Mouse (Mus musculus) lung, embryonic 14.5 days (tissue): ENCODE measurements around the gene Mrpl45. TPM values are rescaled to one million over a fixed set of nuclear protein-coding genes. Genes with fewer than 3 reads are reported as not detected.

ENCODE experiments used
- ATAC-seq: fragments of 200-750 bp; cut with Nextera tagmentation; 2 replicates; pipeline ENCODE4 v1.8.0; 2017; ENCODE audit warnings: mild to moderate bottlenecking, moderate TSS enrichment, moderate library complexity; ENCODE audit not compliant: insufficient read depth
- DNase-seq: peaks from one replicate; pipeline ENCODE4 v3.0.0-alpha.2; 2015
- H3K27ac ChIP-seq: fragments of 300-500 bp; sonication (generic); 2 replicates; pipeline ENCODE4 v1.5.1; 2014; ENCODE audit warnings: low read depth, mild to moderate bottlenecking, moderate library complexity
- H3K27me3 ChIP-seq: fragments of 300-500 bp; sonication (generic); 2 replicates; pipeline ENCODE4 v1.6.1; 2014; ENCODE audit warnings: low read length, control low read depth; ENCODE audit not compliant: insufficient read depth
- H3K36me3 ChIP-seq: fragments of 300-500 bp; sonication (generic); 2 replicates; pipeline ENCODE4 v1.6.1; 2014; ENCODE audit warnings: control low read depth; ENCODE audit not compliant: insufficient read depth
- H3K4me1 ChIP-seq: fragments of 300-500 bp; sonication (generic); 2 replicates; pipeline ENCODE4 v1.6.1; 2014; ENCODE audit warnings: antibody characterized with exemption, control low read depth; ENCODE audit not compliant: insufficient read depth
- H3K4me2 ChIP-seq: fragments of 300-500 bp; sonication (generic); 2 replicates; pipeline ENCODE4 v1.6.1; 2014; ENCODE audit warnings: mild to moderate bottlenecking
- H3K4me3 ChIP-seq: fragments of 300-500 bp; sonication (generic); 2 replicates; pipeline ENCODE4 v1.5.1; 2014; ENCODE audit warnings: low read depth, low read length
- H3K9ac ChIP-seq: fragments of 300-500 bp; sonication (generic); 2 replicates; pipeline ENCODE4 v1.6.1; 2014
- H3K9me3 ChIP-seq: fragments of 300-500 bp; sonication (generic); 2 replicates; pipeline ENCODE4 v1.6.1; 2016; ENCODE audit warnings: low read depth, low read length, control low read depth
- CTCF ChIP-seq: IDR thresholded peaks from 2 replicates; pipeline ENCODE4 v1.5.1; 2016; ENCODE audit warnings: antibody characterized with exemption, low read depth
- WGBS: fragments of 180-500 bp; shearing (Covaris S2); extraction: QIAGEN DNeasy Blood & Tissue Kit; methylation state at CpG from one replicate; pipeline ENCODE4 v1.1.7; 2014; 5-methylcytosine and 5-hydroxymethylcytosine counted together
- polyA plus RNA-seq: library from polyadenylated mRNA; unstranded; fragments of >200 nt; fragmentation: Nextera tagmentation; extraction: Ambion mirVana; gene quantifications from 2 replicates; pipeline ENCODE4 v1.2.1, GENCODE M21; 2014

The Mrpl45 gene
- polyA plus RNA-seq, 1 experiment from 2014 or later: 46.0 TPM

GRCm38 (mm10) chr11:97368501-97368900, 53.0 kb downstream of the Mrpl45 start:
- H3K4me3 ChIP-seq: no peak overlapping the region
- H3K9me3 ChIP-seq: no peaks in the 10 kb centered on the region
- WGBS: 68% methylated on average over 5 of the region's 5 CpGs
- H3K4me2 ChIP-seq: no peak overlapping the region
- no peak for ATAC-seq
- no peak for TF ChIP-seq CTCF
- H3K4me1 ChIP-seq: peaks cover 4% of the 10 kb centered on the region; the same call in 1 of the 2 replicates
- H3K27me3 ChIP-seq: no peaks in the 10 kb centered on the region
- DNase-seq: no peak
- no peak overlapping the region for H3K9ac ChIP-seq
- peaks cover 3% of the 10 kb centered on the region; the same call in 1 of the 2 replicates for H3K36me3 ChIP-seq
- no peak overlapping the region for H3K27ac ChIP-seq

GRCm38 (mm10) chr11:97370329-97371091, 55.0 kb downstream of the Mrpl45 start:
- no peaks in the 10 kb centered on the region for H3K9me3 ChIP-seq
- no peak overlapping the region for H3K9ac ChIP-seq
- DNase-seq: peak; percentile 62

GRCm38 (mm10) chr11:97372159-97372864, 56.8 kb downstream of the Mrpl45 start:
- Histone ChIP-seq H3K4me3 (no peak overlapping the region), H3K4me2 (no peak overlapping the region), H3K27me3 (no peaks in the 10 kb centered on the region), H3K9me3 (no peaks in the 10 kb centered on the region), H3K9ac (no peak overlapping the region), H3K36me3 (peaks cover 20% of the 10 kb centered on the region), H3K27ac (no peak overlapping the region), H3K4me1 (no peaks in the 10 kb centered on the region)
- no peak for TF ChIP-seq CTCF
- WGBS: 74% methylated on average over 6 of the region's 6 CpGs
- DNase-seq: no peak
- ATAC-seq: no peak

More at GRCm38 (mm10) chr11:97370329-97371091, 55.0 kb downstream of the Mrpl45 start:
- ATAC-seq: no peak
- WGBS: 44% methylated on average over 7 of the region's 7 CpGs
- no peak for TF ChIP-seq CTCF
- H3K27me3 ChIP-seq: no peaks in the 10 kb centered on the region
- no peak overlapping the region for H3K27ac ChIP-seq
- no peaks in the 10 kb centered on the region for H3K4me1 ChIP-seq
- no peak overlapping the region for H3K4me2 ChIP-seq
- H3K4me3 ChIP-seq: no peak overlapping the region
- H3K36me3 ChIP-seq: peaks cover 11% of the 10 kb centered on the region

- no peak overlapping the region for H3K27ac ChIP-seq
- ATAC-seq (no peak), DNase-seq (no peak)
- H3K4me1 ChIP-seq: no peaks in the 10 kb centered on the region
- H3K9ac ChIP-seq: no peak overlapping the region
- peaks cover 30% of the 10 kb centered on the region for H3K36me3 ChIP-seq
- no peak for TF ChIP-seq CTCF
- H3K9me3 ChIP-seq: no peaks in the 10 kb centered on the region
- no peaks in the 10 kb centered on the region for H3K27me3 ChIP-seq
- H3K4me3 ChIP-seq: no peak overlapping the region
- H3K4me2 ChIP-seq: no peak overlapping the region
- 85% methylated on average over 2 of the region's 2 CpGs for WGBS
Measured at GRCm38 (mm10) chr11:97373402-97373801, 57.9 kb downstream of the Mrpl45 start.

Other genes with a start within 250 kb of the Mrpl45 start
- not detected in 2 replicates for gene Tbx21, start 200.4 kb upstream of the Mrpl45 start, polyA plus RNA-seq
- 9.4 and 10.8 TPM in 2 replicates for gene Tbkbp1, start 164.2 kb upstream of the Mrpl45 start, polyA plus RNA-seq
- gene Kpnb1, start 127.8 kb upstream of the Mrpl45 start, polyA plus RNA-seq: 81.2 and 83.4 TPM in 2 replicates
- 70.7 and 76.2 TPM in 2 replicates for gene Npepps, start 35.1 kb upstream of the Mrpl45 start, polyA plus RNA-seq
- 0.08 and 0.09 TPM in 2 replicates for gene Gpr179, start 36.4 kb downstream of the Mrpl45 start, polyA plus RNA-seq
- 1.9 and 2.7 TPM in 2 replicates for gene Socs7, start 46.8 kb downstream of the Mrpl45 start, polyA plus RNA-seq
- gene Arhgap23, start 99.8 kb downstream of the Mrpl45 start, polyA plus RNA-seq: 7.0 and 7.9 TPM in 2 replicates
- 0.13 and 0.23 TPM in 2 replicates for gene 4933428G20Rik, start 184.6 kb downstream of the Mrpl45 start, polyA plus RNA-seq